Mouse (Mus musculus): ENCODE data around the gene Rad1.
A peak's percentile ranks its signal among the peaks of the same experiment; 100 is the strongest.
"Not testable (repeated sequence)": the region's sequence is repeated elsewhere in the genome, so short reads cannot be mapped to it uniquely, and the experiment has no call there.

The Rad1 gene

GRCm38 (mm10) chr15:10485484-10486364 lies at the start of gene Rad1, which contains the start of gene Brix1:
TSS of gene Rad1 (plus strand) at chr15:10486018.
TSS of gene Brix1 (minus strand) at chr15:10485947.
- DNase-seq (ENCODE audit: low read depth, low spot score) = peak; percentile 89

DNA sequence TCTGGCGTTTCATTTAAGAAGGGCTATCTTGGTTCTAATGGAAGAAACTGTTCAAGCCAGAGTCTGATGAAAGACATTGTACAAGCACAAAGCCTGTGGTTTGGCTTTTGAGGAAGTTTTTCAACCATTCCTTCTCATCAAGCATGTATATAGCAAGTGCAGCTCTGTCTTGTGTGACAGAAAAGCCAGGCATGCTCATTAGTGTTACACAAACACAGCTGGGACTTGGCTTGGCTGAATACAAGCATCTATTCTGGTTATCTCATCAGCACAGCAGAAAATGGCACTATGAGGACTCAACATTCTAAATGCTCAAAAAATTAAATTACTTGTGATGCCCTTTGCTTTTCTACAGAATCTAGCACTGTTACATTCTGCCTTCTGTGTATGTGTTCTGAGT lies 48.9 kb upstream of the Rad1 start:
- DNase-seq (ENCODE audit: low read depth, low spot score) = no peak

- no peak for DNase-seq (ENCODE audit: low read depth, low spot score)
Observed at GRCm38 (mm10) chr15:10439963-10440362, 45.9 kb upstream of the Rad1 start.

GRCm38 (mm10) chr15:10441493-10441892 lies 44.3 kb upstream of the Rad1 start:
- DNase-seq (ENCODE audit: low read depth, low spot score) = no peak

DNA sequence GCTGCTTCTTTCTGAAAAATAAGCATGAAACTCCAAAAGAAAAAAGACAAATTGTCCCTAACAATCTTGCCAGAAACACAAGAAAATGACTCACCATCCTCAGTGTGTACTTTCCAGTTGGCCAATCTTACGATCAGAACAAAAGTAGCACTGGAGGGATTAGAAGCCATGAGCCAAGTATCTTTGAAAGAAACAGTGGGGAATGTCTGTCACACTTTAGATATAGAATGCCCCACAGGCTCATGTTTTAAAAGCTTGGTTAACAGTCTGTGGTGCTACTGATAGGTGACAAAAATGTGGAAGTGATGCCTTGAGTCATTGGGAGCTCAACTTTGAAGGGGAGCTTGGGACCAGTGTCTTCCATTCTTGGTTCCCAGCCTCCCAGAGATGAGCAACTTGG lies 43.5 kb upstream of the Rad1 start:
- DNase-seq (ENCODE audit: low read depth, low spot score) = no peak

- no peak for DNase-seq (ENCODE audit: low read depth, low spot score)
Observed at GRCm38 (mm10) chr15:10447102-10447501, 38.7 kb upstream of the Rad1 start.

GRCm38 (mm10) chr15:10460986-10461385 lies 24.8 kb upstream of the Rad1 start:
- no peak for DNase-seq (ENCODE audit: low read depth, low spot score)

- no peak for DNase-seq (ENCODE audit: low read depth, low spot score)
Observed at GRCm38 (mm10) chr15:10463555-10463954, 22.3 kb upstream of the Rad1 start.

DNA sequence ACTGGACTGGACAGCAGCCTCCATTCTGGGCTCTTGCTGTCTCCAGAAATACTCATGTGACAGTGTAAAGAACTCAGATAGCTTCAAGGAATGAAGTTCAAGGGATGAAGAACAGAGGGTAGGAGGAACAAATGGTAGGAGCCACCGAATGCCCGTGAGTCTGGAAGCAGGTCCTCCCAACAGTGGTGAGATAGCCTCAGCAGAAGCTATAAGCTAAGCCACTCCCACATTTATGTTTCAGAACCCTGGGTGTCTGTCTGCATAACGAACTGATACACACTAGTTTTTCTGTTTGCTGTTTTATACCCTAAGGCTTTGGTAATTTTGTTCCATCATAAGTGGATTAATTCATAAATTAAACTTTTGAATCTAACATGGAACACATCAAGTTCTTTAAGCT lies 21.1 kb upstream of the Rad1 start:
- no peak for DNase-seq (ENCODE audit: low read depth, low spot score)

- DNase-seq (ENCODE audit: low read depth, low spot score) = no peak
Observed at GRCm38 (mm10) chr15:10468761-10469160, 17.1 kb upstream of the Rad1 start.

DNA sequence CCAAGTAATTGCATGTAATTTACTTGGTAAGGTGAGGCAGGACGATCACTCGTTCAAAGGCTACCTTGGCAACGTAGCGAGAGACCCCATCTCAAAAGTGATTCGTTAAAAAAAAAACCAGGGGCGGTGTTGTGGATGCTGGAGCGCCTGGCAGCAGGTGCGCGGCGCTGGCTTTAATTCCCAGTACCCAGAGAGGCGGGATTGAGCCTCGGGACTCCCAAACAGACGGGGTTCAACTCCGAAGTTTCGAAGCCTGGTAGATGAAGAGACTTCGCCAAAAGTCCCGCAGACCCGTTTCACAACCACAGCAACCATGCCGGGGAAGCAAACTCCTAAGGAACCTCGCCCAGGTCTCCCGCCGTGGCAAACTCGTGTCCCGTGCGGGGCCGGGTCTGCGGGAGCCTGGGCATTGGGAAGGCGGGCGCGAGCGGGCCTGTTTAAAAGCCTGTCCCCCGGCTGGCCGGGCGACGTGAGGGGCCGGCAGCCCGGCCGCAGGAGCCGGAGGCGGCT lies 16.1 kb upstream of the Rad1 start:
- DNase-seq (ENCODE audit: low read depth, low spot score) = no peak

DNA sequence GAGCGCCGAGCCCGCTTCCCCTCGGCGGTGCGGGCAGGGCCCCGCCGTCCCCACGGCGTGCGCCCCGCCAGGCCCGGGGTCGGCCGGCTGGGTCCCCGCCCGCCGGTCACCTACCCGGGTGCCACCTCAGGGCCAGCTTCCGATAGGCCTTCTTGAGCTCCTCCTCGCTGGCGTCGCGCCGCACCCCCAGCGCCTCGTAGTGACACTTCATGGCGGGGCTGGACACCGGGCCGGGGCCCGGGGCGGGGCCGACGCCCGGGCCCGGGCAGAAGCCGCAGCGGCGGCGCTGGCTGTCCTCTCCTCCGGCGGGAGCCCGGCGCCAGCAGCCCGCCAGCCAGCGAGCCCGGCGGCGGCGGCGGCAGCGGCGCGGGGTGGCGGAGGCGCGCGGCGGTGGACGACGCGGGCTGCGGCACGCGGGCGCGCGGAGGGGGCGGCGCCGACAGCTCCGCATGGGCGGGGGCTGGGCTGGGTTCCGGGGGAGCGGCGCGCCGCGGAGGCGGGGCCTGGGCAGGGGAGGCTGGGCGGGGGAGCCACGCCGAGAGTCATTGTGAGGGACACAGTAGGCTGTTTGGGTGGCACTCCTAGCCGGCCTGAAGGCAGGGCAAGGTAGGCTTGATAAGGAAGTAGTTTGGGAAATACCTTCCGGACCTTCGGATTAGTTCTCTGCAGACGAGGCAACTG lies 15.5 kb upstream of the Rad1 start, which contains the start of gene Dnajc21:
Dnajc21 (minus strand) TSS at position 366 of the 681 bp plus-strand sequence.
- peak; percentile 56 for DNase-seq (ENCODE audit: low read depth, low spot score)

DNA sequence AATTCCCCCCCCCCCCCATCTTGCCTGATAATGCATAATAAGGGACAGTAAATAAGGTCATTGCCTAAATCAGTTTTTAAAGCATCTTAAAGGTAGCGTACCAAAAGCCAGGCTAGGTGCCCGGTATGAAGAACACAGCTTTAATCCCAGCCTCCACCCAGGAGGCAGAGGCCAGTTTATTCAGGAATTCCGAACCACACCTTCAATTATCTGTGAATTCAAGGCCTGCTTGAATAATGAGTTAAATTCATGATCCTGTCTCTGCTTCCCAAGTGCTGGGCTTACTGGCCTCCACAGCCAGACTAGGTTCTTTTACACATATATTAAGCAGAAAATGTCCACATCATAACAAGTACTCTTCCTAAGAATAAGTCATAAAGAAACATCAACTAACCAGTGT lies 14.9 kb upstream of the Rad1 start:
- DNase-seq (ENCODE audit: low read depth, low spot score) = no peak

DNA sequence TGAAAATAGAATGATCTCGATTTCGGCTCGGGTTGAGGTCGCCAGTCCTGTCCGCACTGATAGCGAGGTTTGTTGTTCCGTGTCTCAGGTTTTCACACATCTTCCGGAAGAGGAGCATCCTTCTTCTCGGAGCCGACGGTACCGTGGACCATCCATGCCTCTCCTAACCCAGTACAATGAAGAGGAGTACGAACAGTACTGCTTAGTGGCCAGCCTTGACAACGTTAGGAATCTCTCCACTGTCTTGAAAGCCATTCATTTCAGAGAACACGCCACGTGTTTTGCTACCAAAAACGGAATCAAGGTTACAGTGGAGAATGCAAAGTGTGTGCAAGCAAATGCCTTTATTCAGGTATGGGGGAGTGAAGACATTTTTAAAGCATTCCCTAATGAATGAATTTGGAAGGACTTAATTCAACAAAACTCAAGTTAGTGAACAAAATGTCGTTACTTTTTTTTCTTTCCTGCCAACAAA lies 584 bp downstream of the Rad1 start:
- no peak for DNase-seq (ENCODE audit: low read depth, low spot score)

- DNase-seq (ENCODE audit: low read depth, low spot score) = no peak
Observed at GRCm38 (mm10) chr15:10487246-10487645, 1.4 kb downstream of the Rad1 start.

DNA sequence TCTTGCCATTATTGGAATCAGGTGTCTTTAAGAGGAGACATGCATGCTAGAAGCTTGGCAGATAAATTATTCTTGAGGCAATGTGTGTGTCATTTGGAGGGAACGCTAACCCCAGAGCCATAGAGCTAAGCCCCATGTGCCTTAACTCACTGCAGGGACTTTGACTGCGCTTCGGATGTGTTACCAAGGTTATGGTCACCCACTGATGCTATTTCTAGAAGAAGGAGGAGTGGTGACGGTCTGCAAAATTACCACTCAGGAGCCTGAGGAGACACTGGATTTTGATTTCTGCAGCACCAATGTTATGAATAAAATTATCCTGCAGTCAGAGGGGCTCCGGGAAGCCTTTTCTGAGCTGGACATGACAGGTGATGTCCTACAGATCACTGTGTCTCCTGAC lies 4.3 kb downstream of the Rad1 start:
- no peak for DNase-seq (ENCODE audit: low read depth, low spot score)

DNA sequence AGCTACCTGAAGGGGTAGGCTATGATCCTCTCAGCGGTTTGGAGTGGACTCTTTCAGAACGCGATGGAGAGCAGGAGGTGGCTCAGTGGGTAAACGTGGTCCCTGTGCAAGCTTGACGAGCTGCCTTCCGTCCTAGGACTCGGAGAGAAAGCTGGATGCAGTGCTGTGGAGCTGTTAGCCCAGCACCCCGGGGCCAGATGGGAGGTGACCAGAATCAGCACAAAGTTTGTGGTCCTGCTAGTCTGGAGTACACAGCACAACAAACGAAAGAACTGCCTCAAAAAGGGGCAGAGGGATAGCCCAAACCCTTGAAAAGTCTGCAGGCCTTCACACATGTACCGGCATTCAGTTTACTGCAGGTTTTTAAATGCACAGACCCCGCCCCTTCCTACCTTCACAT lies 10.1 kb downstream of the Rad1 start:
- no peak for DNase-seq (ENCODE audit: low read depth, low spot score)

- not testable (repeated sequence) for DNase-seq (ENCODE audit: low read depth, low spot score)
Observed at GRCm38 (mm10) chr15:10496696-10497095, 10.9 kb downstream of the Rad1 start.

DNA sequence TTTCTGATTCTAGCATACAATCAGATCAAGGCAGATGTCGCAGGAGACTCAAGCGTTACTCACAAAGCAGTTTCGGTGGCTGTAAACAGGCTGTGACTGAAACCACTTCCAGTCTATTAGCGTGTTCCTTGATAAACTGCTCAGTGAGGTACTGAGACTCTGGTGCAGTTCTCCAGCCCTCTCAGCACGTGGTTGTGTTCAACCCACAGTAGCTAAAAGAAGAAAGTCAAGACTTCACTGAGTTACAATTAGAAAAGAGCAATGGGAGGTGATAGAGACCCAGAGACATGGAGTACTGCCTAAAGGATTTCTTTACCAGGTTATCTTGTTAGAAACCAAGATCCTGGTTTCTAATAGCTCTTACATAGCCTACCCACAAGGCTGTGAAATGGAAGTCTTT lies 13.8 kb downstream of the Rad1 start:
- no peak for DNase-seq (ENCODE audit: low read depth, low spot score)

DNA sequence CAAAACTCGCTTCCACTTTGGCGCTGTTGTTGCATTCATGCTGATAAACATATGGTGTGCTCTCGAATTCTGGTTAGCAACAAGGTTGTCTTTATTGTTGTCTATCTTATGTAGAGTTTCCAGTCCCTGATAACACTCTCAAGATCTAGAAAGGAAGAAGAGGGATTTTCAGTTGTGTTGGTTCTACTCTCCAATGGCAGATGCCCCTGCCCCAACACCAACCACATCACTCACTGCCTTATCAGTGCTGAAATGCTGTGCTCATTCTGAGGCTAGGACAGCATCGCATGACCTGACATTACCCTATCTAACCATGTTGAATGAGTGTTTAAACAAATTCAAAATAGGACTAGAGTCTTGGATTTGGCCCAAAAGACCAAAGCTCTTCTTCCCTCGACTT lies 14.2 kb downstream of the Rad1 start:
- DNase-seq (ENCODE audit: low read depth, low spot score) = no peak

DNA sequence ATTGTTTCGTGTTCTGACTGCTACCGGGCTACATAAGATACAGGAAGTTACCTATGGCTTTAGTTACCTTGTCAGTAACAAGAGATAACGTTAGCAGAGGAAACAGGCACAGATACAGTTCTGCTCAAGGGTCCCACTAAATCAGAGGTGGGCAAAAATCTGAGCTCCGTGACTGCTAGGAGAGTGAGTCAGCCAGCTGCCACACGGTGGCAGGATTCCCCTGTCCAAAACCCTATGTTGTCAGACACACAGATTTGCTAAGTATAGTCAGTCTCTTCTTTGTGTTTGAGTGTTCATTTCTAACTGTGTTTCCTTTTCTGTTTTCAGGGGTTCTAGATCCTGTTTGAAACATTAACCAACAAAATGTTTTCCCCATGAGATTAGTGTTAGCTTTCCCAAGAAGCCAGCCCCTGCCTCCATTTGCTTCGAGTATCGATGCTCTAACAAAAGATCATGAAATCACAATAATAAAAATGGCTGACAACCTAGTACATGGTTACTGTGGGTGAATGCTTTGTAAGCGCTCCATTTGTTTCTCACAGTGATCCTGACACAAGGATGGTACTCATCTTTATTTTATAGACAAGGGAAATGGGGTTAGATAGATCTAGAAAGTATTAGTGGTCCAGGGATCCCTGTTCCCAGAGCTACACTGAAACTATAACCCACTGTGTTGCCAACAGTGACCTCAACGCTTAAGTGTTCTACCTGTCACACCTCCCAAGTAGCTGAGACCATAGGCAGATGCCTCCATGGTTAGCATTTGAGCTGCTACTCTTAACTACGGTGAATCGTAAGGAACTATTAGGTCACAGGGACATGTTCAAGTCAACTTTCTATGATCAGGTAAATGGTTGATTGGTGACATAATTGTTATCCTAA lies 15.3 kb downstream of the Rad1 start:
- no peak for DNase-seq (ENCODE audit: low read depth, low spot score)

GRCm38 (mm10) chr15:10506099-10506498 lies 20.3 kb downstream of the Rad1 start:
- no peak for DNase-seq (ENCODE audit: low read depth, low spot score)
